Mouse (Mus musculus) MEL (cell line): ENCODE data around the gene Prr23a3. TPM values are rescaled to one million over a fixed set of nuclear protein-coding genes. Genes with fewer than 3 reads are reported as not detected.

ENCODE experiments used
- DNase-seq: peaks from one replicate; pipeline ENCODE4 v3.0.0; 2011; ENCODE audit warnings: low read depth, low spot score
- H3K27ac ChIP-seq: 2 replicates; pipeline ENCODE4 v1.5.1; 2012; ENCODE audit warnings: low read depth, mild to moderate bottlenecking, control low read depth, low read length, moderate library complexity; ENCODE audit not compliant: control insufficient read depth
- H3K27me3 ChIP-seq, 2 experiments: fragments of 150-350 bp in 1 of 2; sonication (generic) in 1 of 2; 2 replicates each; pipeline ENCODE4 v1.6.1; 2012; ENCODE audit warnings: low read length in 2 of 2, mild to moderate bottlenecking in 2 of 2, improper control_type of control experiment in 1 of 2, moderate library complexity in 1 of 2; ENCODE audit not compliant: insufficient read depth in 2 of 2, control insufficient read depth in 1 of 2
- H3K36me3 ChIP-seq, 2 experiments: 2 replicates each; pipeline ENCODE4 v1.6.1; 2012 to 2014; ENCODE audit warnings: low read length in 2 of 2, improper control_type of control experiment in 1 of 2, inconsistent platforms in 1 of 2, mild to moderate bottlenecking in 1 of 2; ENCODE audit not compliant: insufficient read depth in 2 of 2, control insufficient read depth in 1 of 2
- H3K4me1 ChIP-seq, 2 experiments: fragments of 150-350 bp in 1 of 2; sonication (generic) in 1 of 2; 2 replicates each; pipeline ENCODE4 v1.6.1; 2012; ENCODE audit warnings: low read length in 2 of 2, improper control_type of control experiment in 1 of 2, mild to moderate bottlenecking in 1 of 2; ENCODE audit not compliant: insufficient read depth in 2 of 2, control insufficient read depth in 1 of 2
- H3K4me3 ChIP-seq, 2 experiments: fragments of 150-350 bp in 1 of 2; sonication (generic) in 1 of 2; 2 replicates each; pipeline ENCODE4 v1.5.1; 2012; ENCODE audit warnings: low read depth in 2 of 2, low read length in 2 of 2, mild to moderate bottlenecking in 2 of 2, moderate library complexity in 2 of 2, control low read depth in 1 of 2, improper control_type of control experiment in 1 of 2; ENCODE audit not compliant: control insufficient read depth in 1 of 2, insufficient read depth in 1 of 2
- H3K79me2 ChIP-seq: 2 replicates; pipeline ENCODE4 v1.6.1; 2012; ENCODE audit warnings: mild to moderate bottlenecking, low read length, moderate library complexity; ENCODE audit not compliant: control insufficient read depth, poor library complexity, insufficient read depth
- H3K9ac ChIP-seq: 2 replicates; pipeline ENCODE4 v1.6.1; 2012; ENCODE audit warnings: low read depth, mild to moderate bottlenecking, control low read depth, low read length, moderate library complexity; ENCODE audit not compliant: control insufficient read depth, poor library complexity, severe bottlenecking
- H3K9me3 ChIP-seq: fragments of 150-350 bp; sonication (generic); replicated peaks from 2 replicates; pipeline ENCODE4 v1.6.1; 2012; ENCODE audit warnings: mild to moderate bottlenecking, low read length, improper control_type of control experiment, moderate library complexity; ENCODE audit not compliant: insufficient read depth
- CHD2 ChIP-seq: IDR thresholded peaks from 2 replicates; pipeline ENCODE4 v1.6.1; 2011; ENCODE audit warnings: low read length, improper control_type of control experiment
- CTCF ChIP-seq, 3 experiments: IDR thresholded peaks in 2 of 3; conservative IDR thresholded peaks in 1 of 3; 2 replicates each; pipeline ENCODE4 v1.5.1; 2011 to 2012; ENCODE audit warnings: low read length in 3 of 3, low read depth in 2 of 3, mild to moderate bottlenecking in 2 of 3, improper control_type of control experiment in 1 of 3, inconsistent platforms in 1 of 3, mixed read lengths in 1 of 3, moderate library complexity in 1 of 3; ENCODE audit not compliant: control insufficient read depth in 1 of 3, insufficient read depth in 1 of 3, poor library complexity in 1 of 3, severe bottlenecking in 1 of 3
- E2F4 ChIP-seq: IDR thresholded peaks from 2 replicates; pipeline ENCODE4 v1.6.1; 2011; ENCODE audit warnings: low read depth, low read length, improper control_type of control experiment, borderline replicate concordance
- ELF1 ChIP-seq: IDR thresholded peaks from 2 replicates; pipeline ENCODE4 v1.6.1; 2014; ENCODE audit warnings: low read depth, mild to moderate bottlenecking, inconsistent platforms, low read length, improper control_type of control experiment, moderate library complexity
- EP300 ChIP-seq, 2 experiments: IDR thresholded peaks; 2 replicates each; pipeline ENCODE4 v1.6.1; 2011; ENCODE audit warnings: improper control_type of control experiment in 2 of 2, low read length in 2 of 2, low read depth in 1 of 2, mild to moderate bottlenecking in 1 of 2
- GABPA ChIP-seq: IDR thresholded peaks from 2 replicates; pipeline ENCODE4 v1.6.1; 2012; ENCODE audit warnings: low read depth, mild to moderate bottlenecking, inconsistent platforms, low read length, improper control_type of control experiment, moderate library complexity
- GATA1 ChIP-seq: IDR thresholded peaks from 2 replicates; pipeline ENCODE4 v1.6.1; 2011; ENCODE audit warnings: low read depth, low read length, improper control_type of control experiment
- KAT2A ChIP-seq: conservative IDR thresholded peaks from 2 replicates; pipeline ENCODE4 v1.6.1; 2012; ENCODE audit warnings: low read depth, low read length, improper control_type of control experiment, inconsistent platforms
- MAFK ChIP-seq: IDR thresholded peaks from 2 replicates; pipeline ENCODE4 v1.6.1; 2011; ENCODE audit warnings: low read depth, mild to moderate bottlenecking, low read length, improper control_type of control experiment, borderline replicate concordance
- MAX ChIP-seq: IDR thresholded peaks from 2 replicates; pipeline ENCODE4 v1.6.1; 2011; ENCODE audit warnings: low read length, improper control_type of control experiment
- MEF2A ChIP-seq: IDR thresholded peaks from 2 replicates; pipeline ENCODE4 v1.6.1; 2014; ENCODE audit warnings: low read depth, mild to moderate bottlenecking, inconsistent platforms, low read length, improper control_type of control experiment; ENCODE audit not compliant: poor library complexity, insufficient replicate concordance, severe bottlenecking; ENCODE audit errors: extremely low read depth
- MXI1 ChIP-seq: IDR thresholded peaks from 2 replicates; pipeline ENCODE4 v1.6.1; 2011; ENCODE audit warnings: mild to moderate bottlenecking, low read depth, low read length, improper control_type of control experiment
- NELFE ChIP-seq: IDR thresholded peaks from 2 replicates; pipeline ENCODE4 v1.6.1; 2011; ENCODE audit warnings: low read depth, low read length, improper control_type of control experiment
- NRF1 ChIP-seq: IDR thresholded peaks from 2 replicates; pipeline ENCODE4 v1.6.1; 2014; ENCODE audit warnings: low read depth, mild to moderate bottlenecking, inconsistent platforms, low read length, improper control_type of control experiment, moderate library complexity; ENCODE audit not compliant: poor library complexity, insufficient read depth, severe bottlenecking
- POLR2A ChIP-seq, 2 experiments: IDR thresholded peaks; 2 replicates each; pipeline ENCODE4 v1.6.1; 2011 to 2012; ENCODE audit warnings: low read length in 2 of 2, mild to moderate bottlenecking in 2 of 2, control low read depth in 1 of 2, improper control_type of control experiment in 1 of 2, low read depth in 1 of 2, moderate library complexity in 1 of 2; ENCODE audit not compliant: control insufficient read depth in 1 of 2, insufficient read depth in 1 of 2, poor library complexity in 1 of 2
- POLR2AphosphoS2 ChIP-seq: IDR thresholded peaks from 2 replicates; pipeline ENCODE4 v1.6.1; 2011; ENCODE audit warnings: low read length, improper control_type of control experiment
- POLR2AphosphoS5 ChIP-seq: IDR thresholded peaks from 2 replicates; pipeline ENCODE4 v1.6.1; 2012; ENCODE audit warnings: low read depth, borderline replicate concordance, mild to moderate bottlenecking, inconsistent platforms, low read length, moderate library complexity, mixed read lengths
- RCOR1 ChIP-seq: IDR thresholded peaks from 2 replicates; pipeline ENCODE4 v1.6.1; 2012; ENCODE audit warnings: low read depth, mild to moderate bottlenecking, inconsistent platforms, low read length, improper control_type of control experiment
- SIN3A ChIP-seq: IDR thresholded peaks from 2 replicates; pipeline ENCODE4 v1.6.1; 2012; ENCODE audit warnings: low read length, improper control_type of control experiment, inconsistent platforms
- SMC3 ChIP-seq: IDR thresholded peaks from 2 replicates; pipeline ENCODE4 v1.6.1; 2011; ENCODE audit warnings: low read depth, low read length, improper control_type of control experiment
- TBP ChIP-seq: IDR thresholded peaks from 2 replicates; pipeline ENCODE4 v1.8.0; 2011; ENCODE audit warnings: low read depth, low read length, improper control_type of control experiment
- TCF12 ChIP-seq: IDR thresholded peaks from 2 replicates; pipeline ENCODE4 v1.6.1; 2014; ENCODE audit warnings: low read depth, mild to moderate bottlenecking, inconsistent platforms, low read length, improper control_type of control experiment, moderate library complexity
- USF1 ChIP-seq: IDR thresholded peaks from 2 replicates; pipeline ENCODE4 v1.6.1; 2014; ENCODE audit warnings: low read depth, mild to moderate bottlenecking, inconsistent platforms, low read length, improper control_type of control experiment, moderate library complexity
- USF2 ChIP-seq, 2 experiments: IDR thresholded peaks; 2 replicates each; pipeline ENCODE4 v1.6.1; 2011 to 2012; ENCODE audit warnings: improper control_type of control experiment in 2 of 2, low read length in 2 of 2, borderline replicate concordance in 1 of 2, inconsistent platforms in 1 of 2, low read depth in 1 of 2, mild to moderate bottlenecking in 1 of 2; ENCODE audit not compliant: insufficient read depth in 1 of 2
- ZKSCAN1 ChIP-seq: IDR thresholded peaks from 2 replicates; pipeline ENCODE4 v1.6.1; 2012; ENCODE audit warnings: low read depth, mild to moderate bottlenecking, inconsistent platforms, low read length, improper control_type of control experiment, moderate library complexity
- ZMIZ1 ChIP-seq: IDR thresholded peaks from 2 replicates; pipeline ENCODE4 v1.6.1; 2012; ENCODE audit warnings: low read depth, mild to moderate bottlenecking, inconsistent platforms, low read length, improper control_type of control experiment, moderate library complexity
- ZNF384 ChIP-seq: IDR thresholded peaks from 2 replicates; pipeline ENCODE4 v1.6.1; 2012; ENCODE audit warnings: low read depth, mild to moderate bottlenecking, inconsistent platforms, low read length, improper control_type of control experiment
- polyA plus RNA-seq, 2 experiments: library from polyadenylated mRNA; stranded (reverse) in 1 of 2; unstranded in 1 of 2; fragments of >175 nt in 1 of 2; fragments of >200 nt in 1 of 2; gene quantifications; 2 replicates each; pipeline versions ENCODE4 v1.2.1 to v1.2.4; 2012; ENCODE audit warnings: low replicate concordance in 2 of 2, low read depth in 1 of 2; ENCODE audit not compliant: insufficient read length in 2 of 2, insufficient read depth in 1 of 2, missing spikeins in 1 of 2
- total RNA-seq: library from RNA; depleted of rRNA; stranded (reverse); fragments of 300-350 nt; gene quantifications from 2 replicates; pipeline ENCODE4 v1.2.3, GENCODE M21; 2012

Gene Prr23a3
- total and polyA plus RNA-seq, 3 experiments: not detected

- Histone ChIP-seq H3K4me1 (no peaks in the 10 kb centered on the region), H3K79me2 (no peaks in the 10 kb centered on the region), H3K36me3 (no peaks in the 10 kb centered on the region), H3K27me3 (no peaks in the 10 kb centered on the region), H3K9me3 (no peaks in the 10 kb centered on the region), H3K9ac (no peak overlapping the region), H3K27ac (no peak overlapping the region), H3K4me3 (no peak overlapping the region)
- DNase-seq: peak; percentile 11
- TF ChIP-seq TBP (no peak), TCF12 (no peak), RCOR1 (no peak), MXI1 (no peak), CHD2 (no peak), CTCF (IDR thresholded peaks at IDR 0.05 in 2 of 3, conservative IDR thresholded peaks at IDR 0.05 in 1 of 3; ENCODE audit: control insufficient read depth in 1 of 3, insufficient read depth in 1 of 3, low read depth in 2 of 3, low read length in 3 of 3, poor library complexity in 1 of 3, severe bottlenecking in 1 of 3) (peak in 2 of 3 experiments; percentile 12 to 21; a peak in 2 of 6 replicates), MAFK (no peak)
Observed at GRCm38 (mm10) chr9:98863463-98863862, 1.1 kb upstream of the Prr23a3 start.

- Histone ChIP-seq H3K9me3 (no peaks in the 10 kb centered on the region), H3K36me3 (no peaks in the 10 kb centered on the region), H3K27ac (no peak overlapping the region), H3K4me3 (no peak overlapping the region), H3K4me1 (no peaks in the 10 kb centered on the region), H3K27me3 (no peaks in the 10 kb centered on the region), H3K79me2 (no peaks in the 10 kb centered on the region), H3K9ac (no peak overlapping the region)
- no peak for TF ChIP-seq CHD2
- no peak for TF ChIP-seq ZKSCAN1
- no peak for TF ChIP-seq MEF2A
- no peak for TF ChIP-seq TBP
- TF ChIP-seq MAX: no peak
- TF ChIP-seq E2F4: no peak
- TF ChIP-seq KAT2A: no peak
- TF ChIP-seq POLR2AphosphoS2: no peak
- no peak for TF ChIP-seq MXI1
- no peak for TF ChIP-seq MAFK
- no peak for TF ChIP-seq ZMIZ1
- no peak for DNase-seq
Observed at GRCm38 (mm10) chr9:98901486-98901885, 36.9 kb downstream of the Prr23a3 start.

- Histone ChIP-seq H3K4me3 (no peak within 1 kb of the TSS), H3K9ac (no peak within 1 kb of the TSS), H3K79me2 (no peaks in the 10 kb centered on the region), H3K9me3 (no peaks in the 10 kb centered on the region), H3K36me3 (no peaks in the 10 kb centered on the region), H3K27ac (no peak within 1 kb of the TSS), H3K27me3 (no peaks in the 10 kb centered on the region), H3K4me1 (no peaks in the 10 kb centered on the region)
- no peak for DNase-seq
- no peak for TF ChIP-seq GATA1
- no peak for TF ChIP-seq NELFE
- no peak for TF ChIP-seq EP300 (IDR thresholded peaks at IDR 0.05; ENCODE audit: low read depth in 1 of 2, low read length in 2 of 2)
- no peak for TF ChIP-seq USF1
- no peak for TF ChIP-seq ELF1
- TF ChIP-seq SMC3: no peak
- no peak for TF ChIP-seq KAT2A
- no peak for TF ChIP-seq GABPA
- no peak for TF ChIP-seq POLR2A (IDR thresholded peaks at IDR 0.05; ENCODE audit: control insufficient read depth in 1 of 2, insufficient read depth in 1 of 2, low read depth in 1 of 2, low read length in 2 of 2, poor library complexity in 1 of 2)
- no peak for TF ChIP-seq ZNF384
- no peak for TF ChIP-seq MXI1
- no peak for TF ChIP-seq NRF1
- TF ChIP-seq POLR2AphosphoS5: no peak
- no peak for TF ChIP-seq USF2 (IDR thresholded peaks at IDR 0.05; ENCODE audit: borderline replicate concordance in 1 of 2, insufficient read depth in 1 of 2, low read depth in 1 of 2, low read length in 2 of 2)
- no peak for TF ChIP-seq RCOR1
- no peak for TF ChIP-seq SIN3A
Observed at GRCm38 (mm10) chr9:98902819-98903218, 38.3 kb downstream of the Prr23a3 start, which contains the start of gene 7420426K07Rik. TSS of gene 7420426K07Rik (plus strand) at chr9:98903119.
